Mouse (Mus musculus): ENCODE measurements around the gene Agps. TPM values are rescaled to one million over a fixed set of nuclear protein-coding genes. Genes with fewer than 3 reads are reported as not detected.

The Agps gene
- total RNA-seq, 2 experiments from 2014 or later = 42.0 to 44.5 TPM

DNA sequence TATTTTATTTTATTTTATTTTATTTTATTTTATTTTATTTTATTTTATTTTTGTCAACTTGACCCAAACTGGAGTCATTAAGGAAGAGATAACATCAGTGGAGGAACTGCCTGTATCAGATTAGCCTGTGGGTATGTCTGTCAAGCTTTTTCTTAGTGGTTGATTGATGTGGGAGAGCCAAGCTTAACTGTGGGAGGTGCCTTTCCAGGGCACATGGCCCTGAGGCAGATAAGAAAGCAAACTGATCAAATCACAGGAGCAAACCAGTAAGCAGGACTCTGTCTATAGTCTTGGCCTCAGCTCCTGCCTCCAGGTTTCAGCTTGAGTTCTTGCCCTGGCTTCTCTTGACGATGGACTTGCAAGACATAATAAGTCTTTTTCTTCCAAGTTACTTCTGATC, 6.4 kb upstream of the Agps start:
- DNase-seq (ENCODE audit: extremely low spot score in 1 of 2, low spot score in 1 of 2) = no peak

- no peak for DNase-seq (ENCODE audit: extremely low spot score in 1 of 2, low spot score in 1 of 2)
Observed at GRCm38 (mm10) chr2:75828931-75829610, 2.9 kb upstream of the Agps start.

DNA sequence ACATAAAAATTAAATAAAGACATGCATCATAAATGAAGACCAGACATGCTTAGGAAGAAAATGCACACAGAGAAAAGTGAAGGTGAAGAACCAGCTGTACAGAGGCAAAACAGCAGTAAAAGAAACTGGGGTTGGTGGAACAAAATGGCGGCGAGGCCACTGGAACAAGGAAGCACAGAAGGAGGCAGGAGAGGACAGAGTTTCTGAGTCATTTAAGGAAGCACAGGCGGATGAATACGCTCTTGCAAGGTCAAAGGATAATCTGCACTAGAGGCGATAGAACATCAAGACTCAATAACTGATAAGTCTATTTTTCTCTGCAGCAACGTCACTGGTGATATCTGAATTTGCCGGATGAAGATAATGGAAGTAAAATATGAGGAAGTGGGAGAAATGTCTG, 1.7 kb upstream of the Agps start:
- no peak for DNase-seq (ENCODE audit: extremely low spot score in 1 of 2, low spot score in 1 of 2)

- no peak for DNase-seq (ENCODE audit: extremely low spot score in 1 of 2, low spot score in 1 of 2)
Observed at GRCm38 (mm10) chr2:75832781-75833180, 804 bp downstream of the Agps start.

GRCm38 (mm10) chr2:75834492-75834891, 2.5 kb downstream of the Agps start:
- no peak for DNase-seq (ENCODE audit: extremely low spot score in 1 of 2, low spot score in 1 of 2)

DNA sequence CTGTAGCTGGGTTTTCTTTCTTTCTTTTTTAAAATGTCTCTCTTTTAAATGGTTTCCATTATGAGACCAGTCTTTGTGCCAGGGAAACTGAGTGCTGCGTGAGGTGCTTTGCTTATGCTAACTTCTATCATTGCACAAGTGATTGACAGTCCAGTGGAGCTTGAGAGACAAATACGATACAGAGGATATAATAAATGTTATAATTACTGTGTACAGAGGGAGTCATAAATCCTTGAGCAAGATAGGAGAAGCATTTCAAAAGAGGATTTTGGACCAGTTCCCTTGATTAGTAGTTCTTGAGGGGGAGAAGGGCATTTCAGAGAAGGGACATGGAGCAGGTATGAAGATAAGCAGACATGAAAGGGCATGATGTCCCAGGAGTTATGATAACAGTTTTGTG, 10.3 kb downstream of the Agps start:
- DNase-seq (ENCODE audit: extremely low spot score in 1 of 2, low spot score in 1 of 2) = no peak

DNA sequence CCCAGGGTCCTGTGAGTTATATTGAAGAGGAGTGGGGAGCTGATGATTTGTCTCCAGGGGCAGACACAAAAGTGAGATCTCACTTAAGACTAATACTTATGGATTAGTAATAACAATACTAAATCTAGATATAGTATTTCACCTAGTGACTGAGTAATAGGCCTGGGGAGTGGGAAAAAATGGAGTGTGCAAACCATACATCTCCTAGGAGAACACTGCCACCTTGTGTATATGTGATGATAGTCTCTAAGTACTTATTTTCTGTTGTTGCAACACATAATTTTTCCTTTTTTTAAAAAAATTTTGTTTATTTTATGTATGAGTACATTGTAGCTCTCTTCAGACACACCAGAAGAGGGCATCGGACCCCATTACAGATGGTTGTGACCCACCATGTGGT, 15.7 kb downstream of the Agps start:
- no peak for DNase-seq (ENCODE audit: extremely low spot score in 1 of 2, low spot score in 1 of 2)

GRCm38 (mm10) chr2:75852483-75852882, 20.5 kb downstream of the Agps start:
- DNase-seq (ENCODE audit: extremely low spot score in 1 of 2, low spot score in 1 of 2) = no peak

GRCm38 (mm10) chr2:75854136-75854535, 22.2 kb downstream of the Agps start:
- no peak for DNase-seq (ENCODE audit: extremely low spot score in 1 of 2, low spot score in 1 of 2)

DNA sequence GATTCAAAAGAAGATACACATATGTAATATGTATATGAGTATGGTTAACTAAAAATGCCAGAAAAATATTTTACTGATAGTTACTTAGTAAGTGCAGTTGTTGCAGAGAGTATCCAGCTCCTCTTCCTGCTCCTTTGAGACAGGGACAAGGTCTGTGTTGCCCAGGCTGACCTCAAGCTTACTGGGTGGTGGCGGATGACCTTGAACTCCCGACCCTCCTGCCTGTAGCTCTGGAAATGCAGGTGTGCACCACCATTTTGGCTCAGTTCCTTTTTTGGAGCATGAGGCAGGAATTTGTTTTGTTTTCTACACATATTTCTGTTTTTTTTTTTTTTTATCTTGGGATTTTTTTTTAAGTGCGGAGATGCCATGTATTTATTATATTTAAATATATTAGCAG, 29.1 kb downstream of the Agps start:
- DNase-seq (ENCODE audit: extremely low spot score in 1 of 2, low spot score in 1 of 2) = no peak

DNA sequence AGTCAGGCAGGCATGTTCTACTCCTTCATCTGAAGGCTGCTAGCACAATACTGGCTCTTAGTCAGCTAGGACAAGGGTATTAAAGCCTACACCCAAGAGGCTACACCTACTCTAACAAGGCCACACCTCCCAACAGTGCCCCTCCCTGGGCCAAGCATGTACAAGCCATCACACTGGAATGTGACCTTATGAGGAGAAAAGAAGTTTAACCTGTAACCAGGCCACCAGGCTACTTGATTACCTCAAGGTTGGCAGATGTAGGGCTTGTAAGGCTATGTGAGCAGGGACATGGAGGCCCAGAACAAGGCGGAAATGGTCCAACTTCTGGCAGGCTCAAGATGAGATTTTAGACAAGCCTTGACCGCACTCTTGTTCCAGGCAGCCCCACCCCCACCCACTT, 37.6 kb downstream of the Agps start:
- DNase-seq (ENCODE audit: extremely low spot score in 1 of 2, low spot score in 1 of 2) = no peak

- DNase-seq (ENCODE audit: extremely low spot score in 1 of 2, low spot score in 1 of 2) = no peak
Observed at GRCm38 (mm10) chr2:75874008-75874559, 42.1 kb downstream of the Agps start.

DNA sequence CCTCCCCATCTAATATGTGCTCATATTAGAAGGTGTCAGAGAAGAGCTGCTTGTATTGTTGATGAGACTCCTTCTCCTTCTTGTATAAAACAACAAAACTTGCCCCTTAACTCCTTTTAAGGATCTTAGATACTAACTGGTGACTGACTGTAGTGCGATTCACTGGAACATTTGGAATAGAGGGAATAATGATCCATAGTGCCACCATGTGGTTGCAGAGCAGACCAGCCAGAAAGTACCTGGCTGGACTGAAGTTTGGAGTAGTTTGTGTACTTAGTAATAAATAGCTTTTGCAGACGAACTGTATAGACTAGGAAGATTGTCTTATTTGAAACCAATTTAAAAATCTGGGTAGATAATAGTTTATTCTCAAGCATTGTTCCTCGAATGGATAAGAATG, 47.8 kb downstream of the Agps start:
- DNase-seq (ENCODE audit: extremely low spot score in 1 of 2, low spot score in 1 of 2) = no peak

DNA sequence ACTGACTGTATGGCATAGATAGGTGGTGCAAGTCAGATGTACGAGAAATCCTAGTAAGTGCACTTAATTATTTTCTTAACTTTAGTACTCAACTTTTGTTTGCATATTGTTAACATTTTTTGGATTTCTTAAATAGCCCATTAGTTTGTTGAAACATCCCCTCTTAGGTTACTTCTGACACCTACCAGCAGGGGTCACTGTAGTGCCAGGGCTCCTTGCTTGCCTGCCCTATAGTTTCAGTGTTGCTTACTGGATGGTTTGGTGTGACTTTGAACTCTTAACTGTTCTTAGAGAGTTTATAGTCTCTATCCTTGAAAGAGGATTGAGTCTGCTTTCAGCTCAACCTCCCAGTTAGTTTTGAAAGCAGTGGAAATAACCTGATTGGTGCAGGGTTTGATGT, 51.6 kb downstream of the Agps start:
- DNase-seq (ENCODE audit: extremely low spot score in 1 of 2, low spot score in 1 of 2) = peak; percentile 32 to 72

DNA sequence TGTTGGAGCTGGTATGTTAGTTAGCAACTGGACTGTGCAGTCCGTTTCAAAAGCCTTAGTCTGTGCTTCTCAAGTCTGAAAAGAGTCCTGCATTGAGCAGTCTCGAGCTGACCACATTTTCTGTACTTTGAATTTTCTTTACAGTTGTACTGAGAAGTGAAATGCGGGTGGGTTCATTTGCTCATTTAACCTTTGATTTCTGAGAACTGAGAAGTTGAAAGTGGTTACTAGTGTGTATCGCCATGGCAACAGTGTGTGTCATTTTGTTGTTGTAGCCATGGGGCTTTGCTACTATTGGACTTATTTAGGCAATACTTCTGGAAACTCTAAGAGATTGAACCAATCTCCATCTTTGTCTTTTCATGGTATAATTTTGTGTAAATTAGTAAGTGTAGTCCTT, 60.0 kb downstream of the Agps start:
- no peak for DNase-seq (ENCODE audit: extremely low spot score in 1 of 2, low spot score in 1 of 2)

- no peak for DNase-seq (ENCODE audit: extremely low spot score in 1 of 2, low spot score in 1 of 2)
Observed at GRCm38 (mm10) chr2:75895711-75896110, 63.7 kb downstream of the Agps start.

DNA sequence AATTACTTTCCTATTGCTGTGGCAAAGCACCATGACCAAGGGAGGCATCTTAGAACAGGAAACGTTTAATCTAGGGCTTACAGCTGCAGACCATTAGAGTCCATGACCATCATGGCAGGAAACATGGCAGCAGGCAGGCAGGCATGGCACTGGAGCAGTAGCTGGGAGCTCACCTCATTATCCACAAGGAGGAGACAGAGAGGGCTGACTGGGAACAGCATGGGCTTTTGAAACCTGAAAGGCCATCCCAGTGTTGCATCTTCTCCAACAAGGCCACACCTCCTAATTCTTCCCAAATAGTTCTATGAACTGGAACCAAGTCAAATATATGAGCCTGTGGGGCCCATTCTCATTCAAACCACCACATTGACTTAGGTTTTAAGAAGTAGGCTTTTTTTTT, 68.3 kb downstream of the Agps start:
- no peak for DNase-seq (ENCODE audit: extremely low spot score in 1 of 2, low spot score in 1 of 2)

GRCm38 (mm10) chr2:75901869-75902268, 69.9 kb downstream of the Agps start:
- DNase-seq (ENCODE audit: extremely low spot score in 1 of 2, low spot score in 1 of 2) = no peak

DNA sequence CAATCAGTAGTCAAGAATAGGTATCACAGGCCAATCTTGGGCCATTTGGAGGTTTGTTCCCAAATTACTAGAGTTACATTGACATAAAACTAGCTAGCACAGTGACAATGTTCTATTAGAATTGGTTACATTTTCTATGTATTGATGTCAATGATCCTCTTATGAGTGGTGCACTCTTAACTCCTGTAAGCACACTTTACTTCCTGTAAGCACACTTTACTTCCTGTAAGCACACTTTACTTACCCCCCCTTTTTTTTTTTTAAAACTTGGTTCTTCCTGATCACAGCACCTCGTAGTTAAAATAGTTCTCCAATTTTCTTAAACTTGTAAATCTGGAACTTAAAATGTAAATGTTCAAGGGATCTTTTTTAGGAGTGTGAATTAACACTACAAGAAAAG, 75.2 kb downstream of the Agps start:
- DNase-seq (ENCODE audit: extremely low spot score in 1 of 2, low spot score in 1 of 2) = no peak

GRCm38 (mm10) chr2:75915040-75915439, 83.1 kb downstream of the Agps start:
- no peak for DNase-seq (ENCODE audit: extremely low spot score in 1 of 2, low spot score in 1 of 2)

- DNase-seq (ENCODE audit: extremely low spot score in 1 of 2, low spot score in 1 of 2) = no peak
Observed at GRCm38 (mm10) chr2:75923807-75924340, 91.9 kb downstream of the Agps start.

DNA sequence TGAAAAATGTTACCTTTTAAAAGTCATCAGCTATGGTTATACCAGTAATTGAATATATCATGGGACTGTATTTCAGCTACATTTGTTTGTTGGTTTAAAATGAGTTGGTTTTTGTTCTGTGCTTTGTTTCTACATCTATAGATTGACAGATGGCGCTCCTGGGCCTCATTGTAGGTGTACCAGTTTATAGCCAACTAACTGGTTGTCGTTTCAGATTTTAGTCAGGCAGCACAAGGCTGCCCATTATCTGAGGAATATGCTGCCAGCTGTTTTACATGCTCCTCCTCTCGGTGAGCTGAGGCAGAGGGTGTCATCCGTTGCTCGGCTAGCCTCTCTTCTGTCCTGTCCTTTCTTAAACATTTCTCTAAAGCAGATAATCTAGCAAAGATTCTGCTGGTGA, 94.1 kb downstream of the Agps start:
- no peak for DNase-seq (ENCODE audit: extremely low spot score in 1 of 2, low spot score in 1 of 2)

Data from layer of hippocampus, postnatal 25 days (tissue).